Mouse (Mus musculus): ENCODE measurements around the gene Shpk. TPM values are rescaled to one million over a fixed set of nuclear protein-coding genes. Genes with fewer than 3 reads are reported as not detected.

The Shpk gene
- polyA plus RNA-seq, 1 experiment: 3.3 TPM

DNA sequence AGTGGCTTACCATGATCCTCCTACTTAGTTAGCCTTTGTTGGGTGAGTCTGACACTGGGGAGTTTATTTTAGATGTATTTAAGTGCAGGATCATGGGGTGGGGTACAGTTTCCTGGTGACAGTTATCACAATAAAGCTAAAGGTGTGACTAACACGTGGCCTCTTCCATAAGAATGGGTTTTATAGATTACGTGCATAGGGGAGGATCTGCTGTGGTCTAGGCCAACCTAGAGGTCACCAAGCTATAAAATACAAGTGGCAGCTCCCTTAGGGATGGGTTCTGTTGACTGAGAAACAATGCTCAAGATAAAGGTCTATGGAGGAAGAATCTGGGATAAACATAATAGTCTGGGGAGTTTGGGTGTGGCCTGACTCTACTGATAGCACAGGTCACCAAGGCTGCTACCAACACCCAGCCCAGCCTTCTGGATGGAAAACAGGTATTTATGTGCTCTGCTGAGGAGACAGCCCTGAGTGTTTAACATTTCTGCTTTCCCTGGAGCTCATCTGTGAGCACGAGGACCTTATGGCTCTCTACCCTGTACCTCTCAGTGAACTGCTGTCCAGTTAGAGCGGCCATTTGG lies 58.2 kb downstream of the Shpk start:
- Histone ChIP-seq H3K4me3 (ENCODE audit: extremely low read depth, insufficient read depth, insufficient read length) (no peak overlapping the region), H3K27ac (ENCODE audit: insufficient read depth, low read length) (no peak overlapping the region), H3K4me1 (ENCODE audit: control insufficient read depth, insufficient read depth, insufficient read length) (no peaks in the 10 kb centered on the region), H3K36me3 (ENCODE audit: control insufficient read depth, insufficient read depth, low read length) (no peaks in the 10 kb centered on the region), H3K27me3 (ENCODE audit: control insufficient read depth, insufficient read depth, low read length) (no peaks in the 10 kb centered on the region)
- 81% methylated on average over 4 of the region's 4 CpGs for WGBS
- no peak for TF ChIP-seq POLR2A (IDR thresholded peaks at IDR 0.05; ENCODE audit: low read depth, low read length)
- no peak for TF ChIP-seq CTCF (IDR thresholded peaks at IDR 0.05; ENCODE audit: extremely low read depth, insufficient read depth, insufficient read length, insufficient replicate concordance)
- DNase-seq (ENCODE audit: low read depth in 1 of 2, low spot score in 2 of 2): no peak

DNA sequence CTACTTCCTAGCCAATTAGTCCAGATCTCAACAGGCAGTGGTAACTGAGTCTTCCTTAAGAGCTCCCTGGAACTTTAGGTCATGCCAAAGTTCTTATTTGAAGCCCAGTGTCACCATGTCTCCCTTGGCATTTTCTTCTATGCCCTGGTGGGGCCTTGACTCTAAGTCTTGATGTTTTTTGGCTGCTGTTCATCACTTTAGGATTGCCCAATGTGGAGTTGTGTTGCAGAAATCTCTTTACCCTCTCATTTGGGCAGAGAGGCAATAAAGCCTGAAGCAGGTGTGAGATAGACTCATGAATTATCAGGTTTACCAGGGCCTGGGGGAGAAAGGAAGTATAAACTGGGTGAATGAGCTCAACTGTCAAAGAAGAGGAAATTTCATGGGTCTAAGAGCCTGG lies 59.4 kb downstream of the Shpk start:
- Histone ChIP-seq H3K27me3 (ENCODE audit: control insufficient read depth, insufficient read depth, low read length) (no peaks in the 10 kb centered on the region), H3K27ac (ENCODE audit: insufficient read depth, low read length) (no peak overlapping the region), H3K4me3 (ENCODE audit: extremely low read depth, insufficient read depth, insufficient read length) (no peak overlapping the region), H3K4me1 (ENCODE audit: control insufficient read depth, insufficient read depth, insufficient read length) (no peaks in the 10 kb centered on the region), H3K36me3 (ENCODE audit: control insufficient read depth, insufficient read depth, low read length) (no peaks in the 10 kb centered on the region)
- TF ChIP-seq POLR2A (IDR thresholded peaks at IDR 0.05; ENCODE audit: low read depth, low read length): no peak
- no peak for TF ChIP-seq CTCF (IDR thresholded peaks at IDR 0.05; ENCODE audit: extremely low read depth, insufficient read depth, insufficient read length, insufficient replicate concordance)
- no peak for DNase-seq (ENCODE audit: low read depth in 1 of 2, low spot score in 2 of 2)

DNA sequence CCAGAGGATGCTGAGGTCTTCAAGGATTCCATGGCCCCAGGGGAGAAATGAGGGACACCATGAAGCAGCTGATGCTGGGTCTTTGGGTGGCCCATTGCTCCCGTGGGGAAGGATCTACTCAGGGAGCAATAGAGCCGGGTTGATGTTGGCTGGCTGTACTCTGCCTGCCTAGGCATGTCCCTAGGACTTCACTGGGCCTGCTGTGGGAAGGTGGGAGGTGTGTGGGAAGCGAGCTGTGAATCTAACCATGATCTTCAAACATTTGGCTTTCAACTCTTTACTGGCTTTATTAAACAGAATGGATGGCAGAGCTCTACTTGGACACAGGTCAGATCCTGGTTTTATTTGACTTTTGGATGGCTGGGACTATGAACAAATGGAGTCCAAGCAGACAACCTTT lies 61.2 kb downstream of the Shpk start:
- Histone ChIP-seq H3K4me3 (ENCODE audit: extremely low read depth, insufficient read depth, insufficient read length) (no peak overlapping the region), H3K36me3 (ENCODE audit: control insufficient read depth, insufficient read depth, low read length) (no peaks in the 10 kb centered on the region), H3K4me1 (ENCODE audit: control insufficient read depth, insufficient read depth, insufficient read length) (no peaks in the 10 kb centered on the region), H3K27ac (ENCODE audit: insufficient read depth, low read length) (no peak overlapping the region), H3K27me3 (ENCODE audit: control insufficient read depth, insufficient read depth, low read length) (no peaks in the 10 kb centered on the region)
- DNase-seq (ENCODE audit: low read depth in 1 of 2, low spot score in 2 of 2): no peak
- 75% methylated on average over 3 of the region's 3 CpGs for WGBS
- TF ChIP-seq CTCF (IDR thresholded peaks at IDR 0.05; ENCODE audit: extremely low read depth, insufficient read depth, insufficient read length, insufficient replicate concordance): no peak
- TF ChIP-seq POLR2A (IDR thresholded peaks at IDR 0.05; ENCODE audit: low read depth, low read length): no peak

DNA sequence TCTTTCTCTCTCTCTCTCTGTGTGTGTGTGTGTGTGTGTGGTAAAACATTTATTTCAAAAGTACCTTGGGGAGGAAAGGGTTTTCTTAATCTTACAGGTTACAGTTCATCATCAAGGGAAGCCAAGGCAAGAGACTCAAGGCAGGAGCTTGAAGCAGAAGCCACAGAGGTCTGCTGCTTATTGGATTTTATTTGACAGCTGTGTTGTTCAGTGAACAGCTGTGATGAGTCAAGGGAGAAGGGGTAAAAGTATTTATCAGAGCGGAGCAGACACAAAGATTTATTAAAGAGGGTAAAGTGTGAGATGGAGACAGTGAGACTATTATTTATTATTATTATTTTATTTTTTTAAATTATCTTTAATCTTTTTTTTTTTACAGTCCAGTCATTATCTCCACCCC lies 62.1 kb downstream of the Shpk start:
- H3K27me3 ChIP-seq (ENCODE audit: control insufficient read depth, insufficient read depth, low read length): no peaks in the 10 kb centered on the region
- 93% methylated on average over 1 of the region's 1 CpGs for WGBS
- H3K27ac ChIP-seq (ENCODE audit: insufficient read depth, low read length): no peak overlapping the region
- H3K36me3 ChIP-seq (ENCODE audit: control insufficient read depth, insufficient read depth, low read length): no peaks in the 10 kb centered on the region
- no peak overlapping the region for H3K4me3 ChIP-seq (ENCODE audit: extremely low read depth, insufficient read depth, insufficient read length)
- TF ChIP-seq CTCF (IDR thresholded peaks at IDR 0.05; ENCODE audit: extremely low read depth, insufficient read depth, insufficient read length, insufficient replicate concordance): no peak
- TF ChIP-seq POLR2A (IDR thresholded peaks at IDR 0.05; ENCODE audit: low read depth, low read length): no peak
- no peaks in the 10 kb centered on the region for H3K4me1 ChIP-seq (ENCODE audit: control insufficient read depth, insufficient read depth, insufficient read length)
- DNase-seq (ENCODE audit: low read depth in 1 of 2, low spot score in 2 of 2): no peak

DNA sequence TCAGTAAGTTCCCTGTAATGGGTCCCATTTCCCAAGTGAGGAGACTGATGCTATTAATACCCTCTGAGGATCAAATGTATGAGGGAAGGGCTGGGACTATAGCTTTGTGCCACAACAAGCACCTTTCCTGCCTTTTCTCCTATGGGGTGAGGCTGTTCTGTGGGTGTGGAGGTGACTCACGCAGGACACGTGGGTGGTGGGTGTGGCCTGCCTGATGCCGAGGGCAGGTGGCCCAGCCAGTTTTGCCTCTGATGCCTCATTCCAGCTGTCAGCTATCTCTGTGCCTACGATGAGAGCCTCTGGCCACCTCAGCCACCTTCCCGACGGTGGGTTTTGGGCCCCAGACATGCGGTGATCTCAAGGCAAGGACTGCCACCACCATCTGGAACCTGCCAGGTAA lies 68.0 kb downstream of the Shpk start, which contains the start of gene Trpv3:
Trpv3 (plus strand) TSS at position 122 of the 400 bp plus-strand sequence.
- Histone ChIP-seq H3K4me3 (ENCODE audit: extremely low read depth, insufficient read depth, insufficient read length) (no peak within 1 kb of the TSS), H3K36me3 (ENCODE audit: control insufficient read depth, insufficient read depth, low read length) (no peaks in the 10 kb centered on the region), H3K27me3 (ENCODE audit: control insufficient read depth, insufficient read depth, low read length) (no peaks in the 10 kb centered on the region), H3K4me1 (ENCODE audit: control insufficient read depth, insufficient read depth, insufficient read length) (no peaks in the 10 kb centered on the region), H3K27ac (ENCODE audit: insufficient read depth, low read length) (no peak within 1 kb of the TSS)
- TF ChIP-seq POLR2A (IDR thresholded peaks at IDR 0.05; ENCODE audit: low read depth, low read length) (no peak), CTCF (IDR thresholded peaks at IDR 0.05; ENCODE audit: extremely low read depth, insufficient read depth, insufficient read length, insufficient replicate concordance) (no peak)
- 86% methylated on average over 7 of the region's 7 CpGs for WGBS
- DNase-seq (ENCODE audit: low read depth in 1 of 2, low spot score in 2 of 2): no peak

Other genes with a start within 250 kb of the Shpk start
- 293 and 323 TPM in 2 replicates for gene Atp2a3, start 238.3 kb upstream of the Shpk start, polyA plus RNA-seq (2012; rRNA removed)
- 14.3 and 16.3 TPM in 2 replicates for gene P2rx1, start 200.4 kb upstream of the Shpk start, polyA plus RNA-seq (2012; rRNA removed)
- 2.2 and 2.4 TPM in 2 replicates for gene Camkk1, start 180.5 kb upstream of the Shpk start, polyA plus RNA-seq (2012; rRNA removed)
- 1.8 and 2.0 TPM in 2 replicates for gene Ncbp3, start 151.7 kb upstream of the Shpk start, polyA plus RNA-seq (2012; rRNA removed)
- gene Itgae, start 108.9 kb upstream of the Shpk start, polyA plus RNA-seq (2012; rRNA removed): 5.0 and 5.1 TPM in 2 replicates
- gene Haspin, start 61.2 kb upstream of the Shpk start, polyA plus RNA-seq (2012; rRNA removed): 2.2 and 2.5 TPM in 2 replicates
- gene P2rx5, start 39.0 kb upstream of the Shpk start, polyA plus RNA-seq (2012; rRNA removed): 0.22 and 0.28 TPM in 2 replicates
- gene Emc6, start 22.4 kb upstream of the Shpk start, polyA plus RNA-seq (2012; rRNA removed): 27.2 and 42.2 TPM in 2 replicates
- 17.0 and 18.7 TPM in 2 replicates for gene Tax1bp3, start 22.4 kb upstream of the Shpk start, polyA plus RNA-seq (2012; rRNA removed)
- gene Ctns, start 418 bp upstream of the Shpk start, polyA plus RNA-seq (2012; rRNA removed): 10.7 and 11.9 TPM in 2 replicates
- gene Trpv1, start 34.8 kb downstream of the Shpk start, polyA plus RNA-seq (2012; rRNA removed): not detected in 2 replicates
- 0.07 and 0.14 TPM in 2 replicates for gene Trpv3, start 67.9 kb downstream of the Shpk start, polyA plus RNA-seq (2012; rRNA removed)
- 0.08 TPM in 1 of 2 replicates, not detected in the other for gene Aspa, start 130.1 kb downstream of the Shpk start, polyA plus RNA-seq (2012; rRNA removed)
- gene Gm49340, start 130.3 kb downstream of the Shpk start, polyA plus RNA-seq (2012; rRNA removed): not detected in 2 replicates
- gene Spata22, start 130.3 kb downstream of the Shpk start, polyA plus RNA-seq (2012; rRNA removed): not detected in 2 replicates
- gene Olfr20, start 151.3 kb downstream of the Shpk start, polyA plus RNA-seq (2012; rRNA removed): not detected in 2 replicates
- gene Olfr376, start 171.8 kb downstream of the Shpk start, polyA plus RNA-seq (2012; rRNA removed): not detected in 2 replicates
- not detected in 2 replicates for gene Olfr1, start 200.2 kb downstream of the Shpk start, polyA plus RNA-seq (2012; rRNA removed)
- not detected in 2 replicates for gene Olfr378, start 229.0 kb downstream of the Shpk start, polyA plus RNA-seq (2012; rRNA removed)